In the genomic region with DNA sequence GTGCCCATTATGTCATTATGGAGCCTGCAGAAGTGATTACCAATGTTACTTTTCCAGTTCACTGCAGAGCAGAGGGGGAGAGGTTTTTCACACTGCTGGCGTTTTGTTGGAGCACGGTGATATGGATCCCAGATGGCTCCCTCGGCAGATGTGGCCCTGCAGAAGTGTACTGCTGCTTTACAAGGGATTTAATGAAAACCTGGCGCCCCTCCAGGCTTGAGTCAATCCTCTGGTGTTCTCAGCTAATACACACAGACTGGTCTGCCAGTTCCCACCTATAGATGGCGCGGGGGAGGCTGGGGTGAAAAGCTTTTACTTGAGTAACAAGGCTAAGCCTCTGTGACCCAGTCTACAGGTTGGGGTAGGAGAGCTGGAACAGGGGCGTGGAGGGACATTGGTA, we compare ENCODE assay signal across 8 mouse cellular contexts.
DNase-seq lines count a peak whose midpoint lies in the region; ATAC-seq lines count a peak whose summit lies in the region.

No protein-coding gene starts in this region.

- intact Hi-C loops in left cerebral cortex, postnatal 4 days (cut with DNase I), result no loop called here

- peak; percentile 62; the same call in 1 of the 2 replicates for ATAC-seq in forebrain, embryonic 13.5 days
- 0 out of 2 replicates have a peak, but pooled peaks have one; percentile 28 for ATAC-seq in intestine, embryonic 16.5 days
- peak; percentile 42; the same call in 1 of the 2 replicates for ATAC-seq in stomach, embryonic 14.5 days (ENCODE audit: insufficient number of reproducible peaks, insufficient read depth, low FRiP score, low read depth)
- ATAC-seq in megakaryocyte progenitor cell, adult 5-6 weeks (replicated peaks; ENCODE audit: poor library complexity), result no peak
- no peak for ATAC-seq in activated CD4-positive, CD25-positive, alpha-beta regulatory T cell, adult 4 months

- DNase-seq in left cerebral cortex, postnatal 4 days, result peak; percentile 55
- DNase-seq in left cerebral cortex, adult 8-10 months (ENCODE audit: low spot score in 2 of 2), result no peak
- DNase-seq in ZHBTc4 (ENCODE audit: low read depth, low spot score), result peak; percentile 34

- no peaks in the 10 kb centered on the region for H3K27me3 ChIP-seq in forebrain, embryonic 13.5 days
- H3K27me3 ChIP-seq in intestine, embryonic 16.5 days (replicated peaks; ENCODE audit: control insufficient read depth, insufficient read depth, low read length), result no peaks in the 10 kb centered on the region
- no peaks in the 10 kb centered on the region for H3K27me3 ChIP-seq in stomach, embryonic 14.5 days (ENCODE audit: control insufficient read depth, insufficient read depth, low read length)

- 0 out of 2 replicates have a peak overlapping the region, but pooled peaks have one; percentile 22 for H3K27ac ChIP-seq in forebrain, embryonic 13.5 days
- H3K27ac ChIP-seq in intestine, embryonic 16.5 days (ENCODE audit: low read length), result no peak overlapping the region
- no peak overlapping the region for H3K27ac ChIP-seq in stomach, embryonic 14.5 days (ENCODE audit: low read length)

- H3K4me2 ChIP-seq in forebrain, embryonic 13.5 days, result no peak overlapping the region
- no peak overlapping the region for H3K4me2 ChIP-seq in intestine, embryonic 16.5 days (ENCODE audit: low read depth, low read length)
- no peak overlapping the region for H3K4me2 ChIP-seq in stomach, embryonic 14.5 days (replicated peaks; ENCODE audit: low read depth, low read length)

- no peak overlapping the region for H3K9ac ChIP-seq in forebrain, embryonic 13.5 days
- no peak overlapping the region for H3K9ac ChIP-seq in intestine, embryonic 16.5 days (ENCODE audit: low read depth, low read length)
- no peak overlapping the region for H3K9ac ChIP-seq in stomach, embryonic 14.5 days (replicated peaks; ENCODE audit: low read depth, low read length)

- no peaks in the 10 kb centered on the region for H3K9me3 ChIP-seq in forebrain, embryonic 13.5 days (replicated peaks)
- no peaks in the 10 kb centered on the region for H3K9me3 ChIP-seq in intestine, embryonic 16.5 days (ENCODE audit: control insufficient read depth, low read length)
- H3K9me3 ChIP-seq in stomach, embryonic 14.5 days (ENCODE audit: control insufficient read depth, low read depth, low read length), result no peaks in the 10 kb centered on the region

- no peak overlapping the region for H3K4me3 ChIP-seq in forebrain, embryonic 13.5 days
- no peak overlapping the region for H3K4me3 ChIP-seq in intestine, embryonic 16.5 days (ENCODE audit: low read length)
- H3K4me3 ChIP-seq in stomach, embryonic 14.5 days (ENCODE audit: low read depth, low read length), result no peak overlapping the region

- no peaks in the 10 kb centered on the region for H3K36me3 ChIP-seq in forebrain, embryonic 13.5 days (ENCODE audit: poor library complexity, severe bottlenecking)
- H3K36me3 ChIP-seq in intestine, embryonic 16.5 days (ENCODE audit: control insufficient read depth, insufficient read depth, low read length), result no peaks in the 10 kb centered on the region
- H3K36me3 ChIP-seq in stomach, embryonic 14.5 days (ENCODE audit: control insufficient read depth, insufficient read depth, low read length), result no peaks in the 10 kb centered on the region

- H3K4me1 ChIP-seq in forebrain, embryonic 13.5 days, result peaks cover 6% of the 10 kb centered on the region
- no peaks in the 10 kb centered on the region for H3K4me1 ChIP-seq in intestine, embryonic 16.5 days (ENCODE audit: control insufficient read depth, insufficient read depth, low read length)
- no peaks in the 10 kb centered on the region for H3K4me1 ChIP-seq in stomach, embryonic 14.5 days (ENCODE audit: control insufficient read depth, insufficient read depth, low read length)

- 46% methylated on average over 7 of the region's 7 CpGs for WGBS in forebrain, embryonic 13.5 days
- 63% methylated on average over 7 of the region's 7 CpGs for WGBS in intestine, embryonic 16.5 days
- WGBS in stomach, embryonic 14.5 days, result 46% methylated on average over 7 of the region's 7 CpGs

Comparison
In these comparisons a context has a peak if more than half of its experiments do, and no peak if none do; other contexts are left out.
1. DNase-seq: peak in left cerebral cortex, postnatal 4 days (single experiment) and ZHBTc4 (single experiment); none in left cerebral cortex, adult 8-10 months (0 of 2).
2. ATAC-seq: peak in forebrain, embryonic 13.5 days (single experiment), intestine, embryonic 16.5 days (single experiment) and stomach, embryonic 14.5 days (single experiment); none in megakaryocyte progenitor cell, adult 5-6 weeks (single experiment) and activated CD4-positive, CD25-positive, alpha-beta regulatory T cell, adult 4 months (single experiment).